Mouse (Mus musculus) heart, adult 2 months (tissue): ENCODE measurements around the gene Eya4.

Experiments used
- CTCF ChIP-seq: fragments of 200-600 bp; IDR thresholded peaks from 2 replicates; pipeline ENCODE4 v1.8.1; 2022; ENCODE audit warnings: antibody characterized with exemption, mild to moderate bottlenecking, moderate library complexity
- EP300 ChIP-seq: fragments of 200-500 bp; IDR thresholded peaks from 2 replicates; pipeline ENCODE4 v1.6.1; 2011; ENCODE audit warnings: low read depth, low read length, control low read depth; ENCODE audit not compliant: insufficient read depth
- POLR2A ChIP-seq: fragments of 200-500 bp; IDR thresholded peaks from 2 replicates; pipeline ENCODE4 v1.6.1; 2011; ENCODE audit warnings: mild to moderate bottlenecking, low read depth, low read length, control low read depth; ENCODE audit not compliant: insufficient read depth

DNA sequence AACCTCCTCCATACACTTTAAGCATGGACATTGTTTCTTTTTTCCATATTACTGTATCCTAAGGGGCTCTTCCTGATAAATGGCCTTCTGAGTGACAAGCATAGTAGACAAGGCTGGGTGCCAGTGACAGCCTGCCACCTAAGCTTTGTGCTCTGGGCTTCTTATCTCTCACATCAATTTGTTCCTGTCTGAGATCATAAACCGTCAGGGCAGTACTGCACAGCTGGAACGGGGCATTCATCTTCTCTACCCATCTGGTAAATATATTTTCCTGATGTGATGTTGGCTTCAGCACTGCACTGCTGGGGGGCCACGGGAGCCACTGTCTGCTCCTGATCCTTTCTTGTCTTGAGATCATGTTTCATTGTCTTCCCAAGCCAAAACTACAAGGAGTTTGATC lies 261.8 kb downstream of the Eya4 start:
- TF ChIP-seq POLR2A (no peak), CTCF (no peak), EP300 (no peak)
